Mouse (Mus musculus) G1E (cell line): ENCODE data around the gene Rab3gap1.

Source experiments
- CTCF ChIP-seq: IDR thresholded peaks from 2 replicates; pipeline ENCODE4 v1.5.1; 2012; ENCODE audit warnings: low read depth, low read length, inconsistent platforms, mixed read lengths
- GATA1 ChIP-seq: IDR thresholded peaks from 2 replicates; pipeline ENCODE4 v1.6.1; 2012; ENCODE audit warnings: borderline replicate concordance, low read length, inconsistent platforms, mixed read lengths
- POLR2AphosphoS5 ChIP-seq: IDR thresholded peaks from 2 replicates; pipeline ENCODE4 v1.6.1; 2012; ENCODE audit warnings: low read depth, low read length, inconsistent platforms; ENCODE audit not compliant: insufficient replicate concordance
- TAL1 ChIP-seq: conservative IDR thresholded peaks from 2 replicates; pipeline ENCODE4 v1.6.1; 2012; ENCODE audit warnings: low read depth, low read length, inconsistent platforms, mixed read lengths

GRCm38 (mm10) chr1:127946615-127947249, 78.2 kb downstream of the Rab3gap1 start:
- TF ChIP-seq CTCF: no peak
- no peak for TF ChIP-seq TAL1
- no peak for TF ChIP-seq POLR2AphosphoS5
- no peak for TF ChIP-seq GATA1
